35 mouse cellular contexts compared by ENCODE assay signal in the genomic region with DNA sequence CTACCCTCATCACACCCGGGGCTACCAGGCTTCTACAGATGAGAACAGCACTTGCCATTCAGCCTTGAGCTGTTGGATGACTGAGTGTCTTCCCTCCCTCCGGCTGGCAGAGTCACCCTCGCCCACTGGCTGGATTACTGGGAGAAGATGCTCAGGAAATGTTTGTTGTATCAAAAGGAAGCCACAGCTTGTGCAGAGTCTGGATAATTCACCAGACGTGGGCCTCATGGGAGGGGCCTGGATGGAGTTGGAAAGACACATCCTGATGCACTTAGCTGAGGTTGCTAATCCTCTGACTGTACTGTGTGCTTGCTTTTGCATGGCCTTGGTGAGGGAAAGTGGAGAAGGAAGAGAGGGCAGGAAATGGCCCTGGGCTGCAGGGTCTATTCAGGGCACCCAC. TPM values are rescaled to one million over a fixed set of nuclear protein-coding genes. Genes with fewer than 3 reads are reported as not detected.
DNase-seq lines count a peak whose midpoint lies in the region; ATAC-seq lines count a peak whose summit lies in the region.
"Had no signal": no experiment of that assay in that cellular context is flagged by ENCODE, and none has a peak within 500 bp of the region (broad histone marks: within the 10 kb centered on the region; RNA-seq: fewer than 3 reads in every experiment).

No protein-coding gene starts in this region.

- ATAC-seq in liver, embryonic 11.5 days (replicated peaks; ENCODE audit: low FRiP score) = no peak
- ATAC-seq in liver, embryonic 12.5 days = no peak
- no peak for ATAC-seq in midbrain, embryonic 11.5 days (ENCODE audit: low FRiP score)
- ATAC-seq in midbrain, embryonic 14.5 days (ENCODE audit: low FRiP score, low TSS enrichment) = no peak
- ATAC-seq: forebrain, embryonic 15.5 days; hindbrain, embryonic 16.5 days; midbrain, embryonic 13.5 days had no signal

- WGBS in liver, embryonic 11.5 days = 49% methylated on average over 4 of the region's 4 CpGs
- WGBS in liver, embryonic 12.5 days (ENCODE audit: insufficient replicate concordance) = 42% methylated on average over 4 of the region's 4 CpGs
- 91% methylated on average over 4 of the region's 4 CpGs for WGBS in midbrain, embryonic 11.5 days
- 85% methylated on average over 4 of the region's 4 CpGs for WGBS in midbrain, embryonic 14.5 days

- H3K4me2 ChIP-seq in liver, embryonic 11.5 days = no peak overlapping the region; the same call in 1 of the 2 replicates
- no peak overlapping the region for H3K4me2 ChIP-seq in liver, embryonic 12.5 days
- H3K4me2 ChIP-seq in midbrain, embryonic 11.5 days = no peak overlapping the region
- no peak overlapping the region for H3K4me2 ChIP-seq in midbrain, embryonic 14.5 days (ENCODE audit: low read length)
- H3K4me2 ChIP-seq: embryonic facial prominence, embryonic 13.5 days; forebrain, embryonic 15.5 days; heart, embryonic 13.5 days; lung, embryonic 15.5 days; midbrain, embryonic 13.5 days; stomach, embryonic 15.5 days had no signal

- H3K36me3 ChIP-seq in liver, embryonic 11.5 days (ENCODE audit: control insufficient read depth, insufficient read depth, low read length) = no peaks in the 10 kb centered on the region
- 0 out of 2 replicates have a peak, but pooled peaks cover 4% of the 10 kb centered on the region for H3K36me3 ChIP-seq in liver, embryonic 12.5 days
- no peaks in the 10 kb centered on the region for H3K36me3 ChIP-seq in midbrain, embryonic 11.5 days (ENCODE audit: control insufficient read depth, insufficient read depth, low read length)
- no peaks in the 10 kb centered on the region for H3K36me3 ChIP-seq in midbrain, embryonic 14.5 days (ENCODE audit: control insufficient read depth, insufficient read depth, low read length)
- H3K36me3 ChIP-seq: embryonic facial prominence, embryonic 13.5 days; forebrain, embryonic 10.5 days; forebrain, embryonic 15.5 days; lung, embryonic 15.5 days; midbrain, embryonic 13.5 days; stomach, embryonic 15.5 days had no signal

- intact Hi-C loops in heart, postnatal 14 days (cut with DNase I) = no loop called here

- H3K27me3 ChIP-seq in liver, embryonic 11.5 days (replicated peaks; ENCODE audit: control insufficient read depth, insufficient read depth, low read length) = peaks cover 3% of the 10 kb centered on the region; the same call in 1 of the 2 replicates
- peaks cover 35% of the 10 kb centered on the region for H3K27me3 ChIP-seq in liver, embryonic 12.5 days (replicated peaks)
- no peaks in the 10 kb centered on the region; the same call in 1 of the 2 replicates for H3K27me3 ChIP-seq in midbrain, embryonic 11.5 days (ENCODE audit: control insufficient read depth, insufficient read depth, low read length)
- no peaks in the 10 kb centered on the region for H3K27me3 ChIP-seq in midbrain, embryonic 14.5 days (ENCODE audit: control insufficient read depth, insufficient read depth, low read length)
- H3K27me3 ChIP-seq: forebrain, embryonic 15.5 days; lung, embryonic 15.5 days; stomach, embryonic 15.5 days had no signal

- H3K9me3 ChIP-seq in liver, embryonic 11.5 days (ENCODE audit: control insufficient read depth, low read length) = no peaks in the 10 kb centered on the region
- no peaks in the 10 kb centered on the region for H3K9me3 ChIP-seq in liver, embryonic 12.5 days (replicated peaks)
- no peaks in the 10 kb centered on the region for H3K9me3 ChIP-seq in midbrain, embryonic 11.5 days (ENCODE audit: control insufficient read depth, low read length)
- no peaks in the 10 kb centered on the region for H3K9me3 ChIP-seq in midbrain, embryonic 14.5 days (ENCODE audit: control insufficient read depth, low read length)
- H3K9me3 ChIP-seq: embryonic facial prominence, embryonic 13.5 days; forebrain, embryonic 10.5 days; forebrain, embryonic 15.5 days; G1E; heart, embryonic 13.5 days; lung, embryonic 15.5 days; midbrain, embryonic 13.5 days; stomach, embryonic 15.5 days had no signal

- DNase-seq in cerebellum, adult 9-10 months = peak; percentile 8
- DNase-seq in cerebellum, postnatal 4 days (ENCODE audit: low spot score in 2 of 2) = no peak
- DNase-seq in liver, embryonic 11.5 days (ENCODE audit: low spot score) = no peak
- DNase-seq in midbrain, embryonic 11.5 days (ENCODE audit: low spot score, missing footprints) = peak; percentile 45
- DNase-seq in midbrain, embryonic 14.5 days = no peak
- DNase-seq in lung, postnatal 36 days = peak; percentile 61
- no peak for DNase-seq in heart, postnatal 14 days
- DNase-seq: adrenal gland, postnatal 10 days; cerebellum, adult 11 months; cerebellum, postnatal 14 days; heart, postnatal 10 days; kidney, adult 8-10 months; kidney, postnatal 10 days; right cerebral cortex, postnatal 14 days had no signal

- H3K4me3 ChIP-seq in liver, embryonic 11.5 days (ENCODE audit: low read depth, low read length) = no peak overlapping the region
- H3K4me3 ChIP-seq in liver, embryonic 12.5 days = no peak overlapping the region
- H3K4me3 ChIP-seq in midbrain, embryonic 11.5 days (ENCODE audit: low read depth, low read length) = no peak overlapping the region
- no peak overlapping the region for H3K4me3 ChIP-seq in midbrain, embryonic 14.5 days (replicated peaks; ENCODE audit: low read depth, low read length)
- H3K4me3 ChIP-seq: embryonic facial prominence, embryonic 13.5 days; forebrain, embryonic 10.5 days; forebrain, embryonic 15.5 days; heart, embryonic 13.5 days; lung, embryonic 15.5 days; midbrain, embryonic 13.5 days; stomach, embryonic 15.5 days had no signal

- H3K4me1 ChIP-seq in liver, embryonic 11.5 days (replicated peaks; ENCODE audit: control insufficient read depth, insufficient read depth, low read length) = peaks cover 18% of the 10 kb centered on the region
- H3K4me1 ChIP-seq in liver, embryonic 12.5 days = peaks cover 40% of the 10 kb centered on the region
- H3K4me1 ChIP-seq in midbrain, embryonic 11.5 days (ENCODE audit: control insufficient read depth, insufficient read depth, low read length) = 0 out of 2 replicates have a peak, but pooled peaks cover 2% of the 10 kb centered on the region
- peaks cover 3% of the 10 kb centered on the region for H3K4me1 ChIP-seq in midbrain, embryonic 14.5 days (ENCODE audit: control insufficient read depth, insufficient read depth, low read length)

- 0 out of 2 replicates have a peak overlapping the region, but pooled peaks have one; percentile 26 for H3K9ac ChIP-seq in liver, embryonic 11.5 days (ENCODE audit: low read depth, low read length)
- no peak overlapping the region for H3K9ac ChIP-seq in liver, embryonic 12.5 days
- no peak overlapping the region for H3K9ac ChIP-seq in midbrain, embryonic 11.5 days (ENCODE audit: low read length)
- no peak overlapping the region for H3K9ac ChIP-seq in midbrain, embryonic 14.5 days (replicated peaks; ENCODE audit: low read length)
- H3K9ac ChIP-seq: embryonic facial prominence, embryonic 13.5 days; forebrain, embryonic 15.5 days; heart, embryonic 13.5 days; lung, embryonic 15.5 days; midbrain, embryonic 13.5 days; stomach, embryonic 15.5 days had no signal

- no peak overlapping the region for H3K27ac ChIP-seq in liver, embryonic 11.5 days (ENCODE audit: low read depth, low read length)
- no peak overlapping the region for H3K27ac ChIP-seq in liver, embryonic 12.5 days
- H3K27ac ChIP-seq in midbrain, embryonic 11.5 days (ENCODE audit: low read depth, low read length) = no peak overlapping the region
- H3K27ac ChIP-seq in midbrain, embryonic 14.5 days (replicated peaks; ENCODE audit: low read depth, low read length) = no peak overlapping the region
- H3K27ac ChIP-seq: embryonic facial prominence, embryonic 13.5 days; forebrain, embryonic 10.5 days; forebrain, embryonic 15.5 days; heart, embryonic 13.5 days; lung, embryonic 15.5 days; midbrain, embryonic 13.5 days; stomach, embryonic 15.5 days had no signal

RNA-seq across cellular contexts. Expression of a gene that starts 6.4 kb away (rescaled TPM):
- polyA plus RNA-seq in liver, embryonic 11.5 days (2014; fragmentation: Nextera tagmentation; extraction: Ambion mirVana) = 0.14 and 0.19 TPM in 2 replicates
- polyA plus RNA-seq in liver, embryonic 12.5 days (2016; fragmentation: Nextera tagmentation; extraction: Ambion mirVana) = 0.36 and 0.39 TPM in 2 replicates
- 0.86 and 0.92 TPM in 2 replicates for polyA plus RNA-seq in midbrain, embryonic 11.5 days (2014; fragmentation: Nextera tagmentation; extraction: Ambion mirVana)
- polyA plus RNA-seq in midbrain, embryonic 14.5 days (2014; fragmentation: Nextera tagmentation; extraction: Ambion mirVana) = 0.59 and 0.73 TPM in 2 replicates
- 10 to 100 TPM; 15.5 to 17.5 TPM for total RNA-seq in heart, postnatal 14 days (2021)
- polyA plus RNA-seq: G1E had no signal

RNA-seq across cellular contexts. Expression of a gene that starts 10.5 kb away (rescaled TPM):
- polyA plus RNA-seq in liver, embryonic 11.5 days (2014; fragmentation: Nextera tagmentation; extraction: Ambion mirVana) = 32.3 and 33.0 TPM in 2 replicates
- 23.1 TPM in 2 replicates for polyA plus RNA-seq in liver, embryonic 12.5 days (2016; fragmentation: Nextera tagmentation; extraction: Ambion mirVana)
- 36.0 and 39.9 TPM in 2 replicates for polyA plus RNA-seq in midbrain, embryonic 11.5 days (2014; fragmentation: Nextera tagmentation; extraction: Ambion mirVana)
- 25.2 and 30.8 TPM in 2 replicates for polyA plus RNA-seq in midbrain, embryonic 14.5 days (2014; fragmentation: Nextera tagmentation; extraction: Ambion mirVana)
- 10 to 100 TPM; 36.2 to 38.6 TPM for total RNA-seq in heart, postnatal 14 days (2021)

RNA-seq across cellular contexts. Expression of a gene that starts 16.5 kb away (rescaled TPM):
- polyA plus RNA-seq in liver, embryonic 11.5 days (2014; fragmentation: Nextera tagmentation; extraction: Ambion mirVana) = not detected in 2 replicates
- not detected in 2 replicates for polyA plus RNA-seq in liver, embryonic 12.5 days (2016; fragmentation: Nextera tagmentation; extraction: Ambion mirVana)
- polyA plus RNA-seq in midbrain, embryonic 11.5 days (2014; fragmentation: Nextera tagmentation; extraction: Ambion mirVana) = not detected in 2 replicates
- not detected in 2 replicates for polyA plus RNA-seq in midbrain, embryonic 14.5 days (2014; fragmentation: Nextera tagmentation; extraction: Ambion mirVana)
- total RNA-seq in heart, postnatal 14 days (2021) = not detected
- total RNA-seq: adrenal gland, postnatal 10 days; G1E; gastrocnemius, adult 8-10 months; heart, adult 8-10 months; heart, postnatal 10 days; layer of hippocampus, postnatal 10 days; left cerebral cortex, adult 18-20 months; left cerebral cortex, postnatal 14 days; liver, adult 2 months; megakaryocyte progenitor cell, adult 5-6 weeks; monocyte, adult 5-6 weeks had no signal
- polyA plus RNA-seq: embryonic facial prominence, embryonic 13.5 days; forebrain, embryonic 10.5 days; forebrain, embryonic 15.5 days; G1E; heart, embryonic 13.5 days; hindbrain, embryonic 11.5 days; hindbrain, embryonic 16.5 days; limb, embryonic 11.5 days; lung, embryonic 15.5 days; midbrain, embryonic 13.5 days; neural tube, embryonic 14.5 days had no signal

RNA-seq across cellular contexts. Expression of a gene that starts 23.4 kb away (rescaled TPM):
- 0.32 and 0.60 TPM in 2 replicates for polyA plus RNA-seq in liver, embryonic 11.5 days (2014; fragmentation: Nextera tagmentation; extraction: Ambion mirVana)
- polyA plus RNA-seq in liver, embryonic 12.5 days (2016; fragmentation: Nextera tagmentation; extraction: Ambion mirVana) = 0.35 and 0.37 TPM in 2 replicates
- 7.8 and 8.0 TPM in 2 replicates for polyA plus RNA-seq in midbrain, embryonic 11.5 days (2014; fragmentation: Nextera tagmentation; extraction: Ambion mirVana)
- 49.8 and 50.4 TPM in 2 replicates for polyA plus RNA-seq in midbrain, embryonic 14.5 days (2014; fragmentation: Nextera tagmentation; extraction: Ambion mirVana)
- under 1 TPM; 0.02 to 0.10 TPM for total RNA-seq in heart, postnatal 14 days (2021)
- total RNA-seq: megakaryocyte progenitor cell, adult 5-6 weeks; monocyte, adult 5-6 weeks had no signal

RNA-seq across cellular contexts. Expression of a gene that starts 27.9 kb away (rescaled TPM):
- polyA plus RNA-seq in liver, embryonic 11.5 days (2014; fragmentation: Nextera tagmentation; extraction: Ambion mirVana) = 2.9 and 3.5 TPM in 2 replicates
- 2.5 and 2.6 TPM in 2 replicates for polyA plus RNA-seq in liver, embryonic 12.5 days (2016; fragmentation: Nextera tagmentation; extraction: Ambion mirVana)
- polyA plus RNA-seq in midbrain, embryonic 11.5 days (2014; fragmentation: Nextera tagmentation; extraction: Ambion mirVana) = 0.20 and 0.33 TPM in 2 replicates
- polyA plus RNA-seq in midbrain, embryonic 14.5 days (2014; fragmentation: Nextera tagmentation; extraction: Ambion mirVana) = 0.40 and 0.74 TPM in 2 replicates
- 1 to 10 TPM; 2.4 to 2.7 TPM for total RNA-seq in heart, postnatal 14 days (2021)

Comparison
In these comparisons a context has a peak if more than half of its experiments do, and no peak if none do; other contexts are left out.
1. DNase-seq: peak in cerebellum, adult 9-10 months (single experiment), midbrain, embryonic 11.5 days (single experiment) and lung, postnatal 36 days (single experiment); none in cerebellum, postnatal 4 days (0 of 2), liver, embryonic 11.5 days (single experiment), midbrain, embryonic 14.5 days (single experiment) and heart, postnatal 14 days (0 of 2).